Mouse (Mus musculus) mouse embryonic stem cell (cell line): Measurements from ENCODE around the gene Gtf2ird1.
"Not testable (repeated sequence)": the region's sequence is repeated elsewhere in the genome, so short reads cannot be mapped to it uniquely, and the experiment has no call there.

Experiments
- in situ Hi-C, 2 experiments: fragments of 300-500 bp; cut with MboI; formaldehyde crosslinking; loops; 1 replicate in 1 of 2; 3 replicates in 1 of 2; pipeline ENCODE4 v1.14.3; 2019 to 2020; ENCODE audit warnings: low sequenced_read_pairs in 2 of 2, low pct_unique_long_range_greater_than_20kb in 1 of 2, mixed read lengths in 1 of 2; ENCODE audit not compliant: unreplicated experiment in 1 of 2

Gtf2ird1 gene

DNA sequence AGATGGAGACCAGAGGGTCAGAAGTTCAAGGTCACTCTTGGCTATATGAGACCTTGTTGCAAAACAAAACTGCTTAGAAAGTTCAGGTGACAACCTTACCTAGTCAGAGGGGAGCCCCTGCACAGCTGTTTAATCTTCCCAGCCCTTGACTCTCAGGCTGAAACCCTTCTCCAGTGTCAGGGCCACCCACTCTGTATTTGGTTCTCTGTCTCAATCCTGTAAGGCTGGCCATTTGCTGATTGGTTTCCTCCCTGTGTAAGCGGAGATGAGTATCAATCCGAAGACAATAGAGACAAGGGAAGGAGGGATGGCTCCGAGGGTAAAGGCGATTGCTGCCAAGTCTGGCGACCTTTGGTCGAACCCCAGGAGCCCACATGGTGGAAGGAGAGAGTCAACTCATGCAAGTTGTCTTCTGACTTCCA, 116.4 kb downstream of the Gtf2ird1 start:
- in situ Hi-C loops, result loop anchor here (5.0 kb wide), 2 partner anchors 148 to 163 kb away; partner anchors contain the start of gene Rcc1l (in 1 of the 2)

DNA sequence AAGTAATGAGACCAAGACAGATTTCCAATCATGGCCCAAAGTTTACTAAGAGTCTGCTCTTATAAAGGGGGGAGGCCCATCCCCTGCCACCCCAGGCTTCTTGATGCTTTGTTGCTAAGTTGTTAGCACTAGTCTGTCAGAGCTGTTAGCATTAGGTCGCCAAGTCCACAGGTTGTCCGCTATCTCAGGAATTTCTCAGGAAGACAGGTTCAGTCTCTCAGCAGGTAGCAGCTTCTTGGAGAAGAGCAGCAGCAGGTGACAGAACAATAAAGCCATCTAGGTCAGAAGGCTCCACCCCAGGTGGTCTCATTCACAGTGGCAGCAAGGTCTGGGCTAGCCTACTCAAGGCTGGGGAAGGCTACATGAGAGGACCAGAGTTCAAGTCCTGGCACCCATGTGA, 119.5 kb downstream of the Gtf2ird1 start:
- in situ Hi-C loops, result not testable (repeated sequence)

DNA sequence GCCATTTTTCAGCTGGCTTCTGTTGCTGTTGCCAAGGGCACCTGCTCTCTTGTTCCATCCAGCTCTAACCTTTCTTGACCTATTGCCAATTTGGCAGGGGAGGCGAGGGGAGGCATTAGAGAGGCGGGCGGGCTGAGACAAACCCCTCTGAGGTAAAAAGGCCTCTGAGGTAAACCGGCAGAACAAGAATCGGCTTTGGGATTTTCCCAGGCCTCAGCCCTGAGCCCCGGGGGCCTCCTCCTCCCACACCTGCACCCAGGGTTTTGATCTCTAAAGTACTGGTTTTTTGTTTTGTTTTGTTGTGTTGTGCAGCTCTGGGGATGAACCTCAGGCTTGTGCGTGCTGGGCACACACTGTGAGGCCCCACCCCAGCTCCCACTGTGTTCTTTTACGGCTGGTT, 123.8 kb downstream of the Gtf2ird1 start:
- in situ Hi-C loops, result no loop called here

DNA sequence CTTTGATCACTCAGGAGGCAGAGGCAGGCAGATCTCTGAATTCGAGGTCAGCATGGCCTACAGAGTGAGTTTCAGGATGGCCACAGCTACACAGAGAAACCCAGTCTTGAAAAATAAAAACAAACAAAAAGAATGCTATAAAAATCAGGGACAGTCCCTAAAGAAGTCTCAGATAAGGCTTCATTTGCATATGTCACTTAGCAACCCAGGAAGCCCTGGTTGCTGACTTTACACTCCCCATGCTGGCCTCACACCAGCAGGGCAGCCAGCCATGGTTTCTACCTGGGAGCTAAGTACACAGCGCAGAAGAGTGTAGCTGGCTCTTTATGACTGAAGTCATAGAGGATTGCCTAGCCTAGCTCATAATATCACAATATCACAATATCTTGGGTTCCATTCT, 126.4 kb downstream of the Gtf2ird1 start:
- in situ Hi-C loops, result no loop called here

DNA sequence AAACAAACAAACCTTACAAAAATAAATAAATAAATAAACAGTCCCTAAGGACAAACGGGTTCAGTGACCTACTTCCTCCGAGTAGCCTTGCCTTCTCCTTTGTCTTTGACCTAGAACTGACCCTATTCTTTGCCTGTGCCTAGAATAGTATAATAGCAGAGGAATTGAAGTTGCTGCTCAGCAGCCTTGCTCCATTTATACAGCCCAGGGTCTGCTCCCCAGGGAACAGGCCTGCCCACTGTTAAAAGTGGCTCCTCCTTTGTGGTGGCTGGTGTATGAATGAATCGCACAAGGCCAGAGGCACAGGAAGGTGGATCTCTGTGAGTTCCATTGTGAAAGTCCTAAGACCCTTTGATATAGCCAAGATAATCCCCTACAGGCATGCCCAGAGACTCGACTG, 127.2 kb downstream of the Gtf2ird1 start:
- in situ Hi-C loops, result no loop called here

DNA sequence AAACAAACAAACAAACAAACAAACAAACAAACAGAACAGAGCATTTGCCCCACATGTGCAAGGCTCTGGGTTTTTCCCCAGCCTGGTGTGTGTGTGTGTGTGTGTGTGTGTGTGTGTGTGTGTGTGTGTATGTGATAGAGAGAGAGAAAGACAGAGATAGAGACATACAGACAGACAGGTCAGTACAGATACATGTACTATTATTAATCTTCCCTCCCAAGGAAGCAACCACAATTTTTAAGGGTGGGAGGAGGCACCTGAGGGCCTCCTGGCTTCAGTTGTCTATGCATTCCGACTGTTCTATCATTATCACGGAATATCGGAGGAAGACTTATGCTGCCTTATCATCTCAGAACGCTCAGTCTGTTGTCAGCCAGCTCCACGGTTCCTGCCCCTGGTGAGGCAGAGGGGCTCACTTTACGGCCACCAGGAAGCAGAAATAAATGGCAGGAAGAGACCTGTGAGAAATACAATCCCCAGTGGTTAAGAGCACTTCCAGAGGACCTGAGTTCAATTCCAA, 128.0 kb downstream of the Gtf2ird1 start:
- in situ Hi-C loops, result no loop called here

DNA sequence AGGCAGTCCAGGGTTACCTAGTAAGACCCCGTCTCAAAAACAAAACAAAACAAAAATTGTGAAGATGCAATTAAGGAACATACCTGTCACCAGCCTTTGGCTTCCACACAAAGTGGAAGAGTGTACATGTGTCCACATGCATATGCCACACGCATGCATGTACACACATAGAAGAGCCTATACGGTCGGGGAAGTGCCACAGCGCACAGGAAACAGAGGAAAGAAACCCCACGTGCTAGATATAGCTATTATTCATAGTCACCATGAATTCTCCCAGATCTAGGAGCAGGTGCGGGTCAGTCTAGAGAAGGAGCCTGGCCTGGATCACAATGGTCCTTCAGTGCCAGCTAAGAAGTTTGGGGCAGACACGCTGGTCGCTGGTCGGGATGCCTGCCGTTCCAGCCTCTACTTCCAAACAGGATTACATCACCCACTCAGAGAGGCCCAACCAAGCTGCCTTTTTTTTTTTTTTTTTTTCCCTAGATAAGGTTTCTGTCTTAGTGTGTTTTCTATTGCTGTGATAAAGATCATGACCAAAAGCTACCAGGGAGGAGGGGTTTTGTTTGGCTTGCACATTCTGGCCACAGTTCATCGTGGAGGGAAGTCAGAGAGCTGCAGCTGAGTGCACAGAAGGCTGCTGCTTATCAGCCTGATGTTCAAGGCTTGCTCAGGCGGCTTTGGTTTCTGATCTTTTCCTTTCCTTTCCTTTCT, 130.5 kb downstream of the Gtf2ird1 start:
- in situ Hi-C loops, result no loop called here

DNA sequence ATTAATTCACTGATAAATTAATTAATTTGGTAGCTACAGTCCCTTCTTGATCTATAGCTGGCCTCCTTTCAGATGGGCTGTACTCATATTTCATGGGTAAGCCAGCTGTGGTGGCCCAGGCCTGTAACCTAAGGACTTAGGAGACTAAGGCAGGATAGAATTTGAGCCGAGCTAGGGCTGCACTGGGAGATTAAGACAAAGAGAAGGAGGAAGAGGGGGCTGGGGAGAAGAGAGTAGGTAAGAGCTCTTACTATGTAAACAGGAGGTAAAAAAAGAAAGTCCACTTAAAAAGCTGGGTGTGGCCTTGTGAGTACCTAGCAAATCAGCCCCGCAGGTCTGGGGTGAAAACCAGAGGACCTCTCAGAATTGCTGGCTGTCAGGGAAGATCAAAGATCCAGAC, 132.6 kb downstream of the Gtf2ird1 start:
- in situ Hi-C loops, result no loop called here

DNA sequence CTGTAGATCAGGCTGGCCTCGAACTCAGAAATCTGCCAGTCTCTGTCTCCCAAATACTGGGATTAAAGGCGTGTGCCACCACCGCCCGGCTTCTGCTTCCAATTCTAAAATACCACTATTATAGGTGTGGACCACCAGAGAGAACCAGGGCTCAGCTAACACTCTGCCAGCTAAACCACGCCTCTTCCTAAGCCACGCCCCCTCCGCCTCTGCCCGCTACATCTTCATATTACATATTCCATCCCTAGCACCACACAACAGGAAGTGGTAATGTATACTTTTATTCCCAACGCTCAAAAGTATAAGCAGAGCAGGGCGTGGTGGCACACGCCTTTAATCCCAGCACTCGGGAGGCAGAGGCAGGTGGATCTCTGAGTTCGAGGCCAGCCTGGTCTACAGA, 133.2 kb downstream of the Gtf2ird1 start:
- in situ Hi-C loops, result no loop called here

DNA sequence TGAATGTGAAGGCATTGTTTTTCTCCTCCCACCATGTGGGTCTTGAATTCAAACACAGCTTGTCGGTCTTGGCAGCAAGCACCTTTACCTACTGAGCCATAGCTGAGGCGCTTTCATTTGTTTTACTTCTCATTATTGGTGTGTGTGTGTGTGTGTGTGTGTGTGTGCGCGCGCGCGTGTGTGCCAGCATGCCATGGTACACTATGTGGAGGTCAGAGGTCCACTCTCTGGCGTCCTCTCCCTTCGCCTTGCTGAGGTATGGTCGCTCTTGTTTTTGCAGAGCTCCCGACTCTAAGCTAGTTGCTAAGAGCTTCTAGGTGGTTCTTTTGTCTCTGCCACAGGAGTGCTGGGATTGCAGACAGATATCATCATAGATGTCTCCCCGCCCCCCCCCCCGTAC, 134.2 kb downstream of the Gtf2ird1 start:
- in situ Hi-C loops, result no loop called here

DNA sequence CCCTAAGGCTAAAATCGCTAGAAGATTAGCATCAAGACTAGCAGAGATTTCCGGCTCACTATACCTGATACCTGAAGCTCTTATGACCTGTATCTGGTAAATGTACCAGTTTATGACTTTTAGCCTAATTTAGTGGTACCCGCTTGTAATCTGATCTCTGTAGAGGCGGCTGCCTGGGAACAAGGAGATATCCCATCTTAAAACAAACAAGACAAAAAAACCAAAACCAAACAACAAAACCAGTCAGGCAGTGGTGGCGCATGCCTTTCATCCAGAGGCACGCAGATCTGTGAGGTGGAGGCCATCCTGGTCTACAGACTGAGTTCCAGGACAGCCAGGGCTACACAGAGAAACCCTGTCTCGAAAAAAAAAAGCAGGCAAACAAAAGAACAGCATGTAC, 134.8 kb downstream of the Gtf2ird1 start:
- in situ Hi-C loops, result no loop called here

DNA sequence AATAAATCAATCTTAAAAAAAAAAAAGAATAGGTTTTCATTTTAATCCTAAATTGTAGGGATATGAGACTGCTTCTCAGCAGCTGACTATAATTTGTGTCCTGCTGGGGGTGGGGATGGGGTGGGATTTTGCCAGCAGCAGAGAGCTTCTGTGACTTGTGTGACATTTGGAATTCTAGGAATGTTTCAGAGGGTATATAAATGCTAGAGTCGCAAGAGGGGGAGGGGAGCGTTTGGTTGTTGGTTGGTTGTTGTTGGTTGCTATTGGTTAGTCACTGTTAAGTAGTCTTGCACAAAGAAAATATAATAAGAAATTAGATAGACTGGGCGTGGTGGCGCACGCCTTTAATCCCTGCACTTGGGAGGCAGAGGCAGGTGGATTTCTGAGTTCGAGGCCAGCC, 137.6 kb downstream of the Gtf2ird1 start:
- in situ Hi-C loops, result no loop called here

DNA sequence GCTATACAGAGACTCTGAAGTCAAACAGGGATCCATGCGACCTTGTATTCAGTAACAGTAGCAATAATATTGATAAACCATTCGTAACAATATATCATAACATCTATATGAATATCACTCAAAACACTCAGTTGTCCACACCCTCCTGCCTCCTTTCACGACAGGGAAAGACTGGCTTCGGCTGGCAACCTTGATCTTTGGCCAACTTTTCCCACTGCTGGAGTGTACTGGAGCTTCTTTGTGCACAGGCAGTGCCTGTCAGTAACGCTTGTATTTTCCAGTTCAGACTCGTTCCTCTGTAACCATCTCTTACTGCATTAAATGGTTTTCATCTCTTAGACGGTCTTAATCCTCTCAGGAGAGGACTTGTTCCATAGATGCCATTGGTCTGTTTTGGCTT, 139.8 kb downstream of the Gtf2ird1 start:
- in situ Hi-C loops, result no loop called here

DNA sequence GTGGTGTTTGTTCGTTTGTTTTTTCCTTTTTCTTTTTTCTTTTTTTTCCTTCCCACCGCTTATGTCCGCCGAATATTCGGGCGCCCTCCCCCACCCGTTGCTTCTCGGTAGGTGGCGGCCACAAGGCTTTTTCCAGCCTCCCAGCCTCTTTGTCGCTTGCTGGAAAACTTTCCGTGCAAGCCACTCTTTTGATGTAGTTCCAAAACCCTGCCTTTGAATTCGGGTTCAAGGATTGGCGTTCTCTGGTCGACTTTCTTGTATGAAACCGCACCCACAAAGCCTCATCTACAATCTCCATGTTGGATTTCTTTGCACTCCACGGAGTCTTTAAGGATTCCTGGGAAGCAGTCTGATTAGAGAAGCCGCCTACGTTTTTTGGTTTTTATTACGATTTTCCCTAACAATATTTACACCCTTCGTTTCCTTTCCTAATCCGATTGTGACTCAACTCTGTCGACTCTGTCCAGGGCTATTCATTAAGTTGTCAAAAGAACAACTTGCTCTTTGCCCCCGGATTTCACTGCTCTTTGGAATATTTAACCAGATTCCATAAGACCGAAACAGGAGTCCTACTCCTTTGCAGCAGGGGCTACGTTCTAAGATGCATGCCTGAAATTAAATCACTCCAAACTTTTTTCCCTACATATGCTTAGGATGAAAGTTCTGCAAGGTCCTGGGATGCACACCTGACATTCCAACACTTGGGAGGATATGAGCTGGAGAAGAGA, 140.7 kb downstream of the Gtf2ird1 start:
- in situ Hi-C loops, result no loop called here

DNA sequence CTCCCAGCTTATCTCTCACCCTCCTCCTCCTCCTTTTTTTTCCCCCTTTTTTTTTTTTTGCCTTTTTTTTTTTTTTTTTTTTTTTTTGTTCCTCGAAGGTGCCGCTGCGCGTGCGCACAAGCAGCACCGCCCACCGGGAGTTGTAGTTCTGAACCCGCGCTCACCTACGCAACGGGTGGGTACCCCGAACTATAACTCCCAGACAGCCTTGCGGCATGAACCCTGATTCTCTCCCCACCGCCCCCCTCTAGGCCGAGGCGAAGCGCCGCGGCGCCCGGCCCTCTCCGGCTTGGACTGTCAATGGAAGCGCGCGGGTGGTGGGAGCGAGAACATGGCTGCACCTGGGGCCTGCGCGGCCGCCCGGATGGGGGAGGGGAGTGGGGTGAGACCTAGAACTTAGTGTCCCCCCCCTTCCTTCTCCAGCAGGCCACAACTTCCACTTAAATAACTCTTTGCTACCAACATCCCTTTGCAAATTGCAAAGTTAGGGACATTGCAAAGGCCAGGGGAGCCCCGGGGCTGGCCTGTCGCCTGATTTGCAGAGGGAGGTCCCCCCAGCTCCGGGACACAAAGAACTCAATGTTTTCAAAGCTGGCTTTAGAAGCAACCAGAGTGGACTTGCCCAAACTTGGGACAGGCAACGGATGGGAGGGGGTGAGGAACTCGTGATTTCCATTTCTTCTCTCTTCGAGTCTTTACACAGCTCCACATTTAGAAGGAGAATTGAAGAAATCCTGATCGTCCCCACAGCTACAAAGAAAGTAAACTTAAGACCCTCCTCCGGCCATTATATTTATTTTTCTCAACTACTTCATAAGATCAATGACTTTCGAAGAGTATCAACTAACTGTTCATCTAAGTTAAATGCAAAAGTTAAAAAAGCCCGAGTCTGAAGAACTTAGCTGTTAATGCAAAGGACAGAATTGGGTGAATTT, 141.6 kb downstream of the Gtf2ird1 start, which contains the start of gene Gtf2i:
TSS of gene Gtf2i (minus strand) at position 73 of the 935 bp plus-strand sequence.
- in situ Hi-C loops, result no loop called here

DNA sequence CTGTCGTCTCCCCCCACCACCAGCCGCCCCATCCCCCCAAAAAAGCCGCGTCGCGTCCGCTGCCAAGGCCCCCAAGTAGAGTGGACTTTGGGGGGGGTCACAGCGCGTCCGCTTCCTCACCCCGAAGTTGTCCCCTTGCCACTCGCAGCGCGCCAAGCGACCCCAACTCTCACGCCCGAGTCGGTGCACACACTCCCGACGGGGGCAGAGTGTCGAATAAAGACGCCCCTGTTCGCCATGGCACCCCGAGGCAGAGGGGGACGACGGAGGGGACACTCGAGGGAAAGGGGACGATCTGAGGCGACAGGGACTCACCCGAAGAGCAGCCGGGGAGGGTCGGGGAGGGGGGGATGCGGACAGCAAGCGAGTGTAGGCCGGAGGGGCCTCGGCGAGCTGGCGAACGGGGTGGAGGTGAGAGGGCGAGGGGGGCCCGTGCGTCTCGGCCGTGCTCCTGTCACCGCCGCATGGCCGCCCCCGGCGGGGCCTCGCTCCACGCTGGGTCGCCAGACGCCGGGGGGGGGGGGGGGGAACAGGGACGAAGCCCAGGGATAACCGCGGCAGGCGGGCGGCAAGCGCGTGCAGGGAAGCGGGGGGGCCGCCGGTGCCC, 142.3 kb downstream of the Gtf2ird1 start:
- in situ Hi-C loops, result no loop called here

DNA sequence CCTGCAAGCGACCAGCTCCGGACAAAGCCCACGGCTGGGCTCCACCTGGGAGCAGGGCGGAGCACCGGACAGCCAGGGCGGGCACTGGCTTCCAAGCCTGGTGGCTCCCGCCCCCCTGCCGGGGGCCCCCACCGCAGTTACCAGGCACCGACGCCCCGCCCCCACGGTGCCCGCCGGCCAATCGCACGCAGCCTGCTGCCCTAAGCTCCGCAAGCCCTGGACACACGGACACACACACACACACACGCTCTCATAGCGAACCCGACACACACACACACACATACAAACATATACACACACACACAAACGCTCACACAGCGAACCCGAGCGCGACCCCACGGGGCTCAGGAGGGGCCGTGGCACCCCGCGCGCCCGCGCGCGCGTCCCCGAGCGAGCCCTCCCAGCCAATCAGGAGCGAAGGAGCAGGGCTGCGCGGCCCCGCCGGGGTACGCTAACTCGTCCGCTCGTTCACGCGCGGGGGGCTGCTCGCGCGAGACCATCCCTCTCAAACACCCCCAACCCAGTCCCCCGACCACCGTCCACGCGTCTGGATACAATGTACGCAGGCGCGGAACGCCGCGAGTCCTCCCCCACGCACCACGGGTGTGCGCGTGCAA, 143.0 kb downstream of the Gtf2ird1 start:
- in situ Hi-C loops, result no loop called here
